Mouse (Mus musculus): Measurements from ENCODE around the gene Pcdh17.

DNA sequence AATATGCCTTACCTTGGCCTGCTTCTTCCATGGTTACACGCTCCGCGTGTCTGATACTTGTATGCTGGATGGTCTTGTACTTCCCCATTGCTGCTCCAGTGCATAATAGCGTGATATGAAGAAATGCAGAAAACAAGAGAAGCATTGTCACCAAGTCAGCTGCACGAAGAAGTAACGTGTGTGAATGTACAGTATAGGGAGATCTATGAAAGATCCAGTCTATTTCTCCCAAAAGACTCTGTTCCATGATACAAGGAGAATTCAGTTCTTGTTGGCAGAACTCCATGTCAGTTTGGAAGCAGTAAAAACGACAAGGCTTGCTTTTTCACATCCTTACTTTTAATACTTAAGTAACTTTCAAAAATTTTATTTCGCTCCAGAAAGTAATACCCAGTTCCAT lies 33.0 kb downstream of the Pcdh17 start:
- TF ChIP-seq CTCF (IDR thresholded peaks at IDR 0.05; ENCODE audit: insufficient read depth, low read depth, low read length) (no peak), POLR2A (IDR thresholded peaks at IDR 0.05; ENCODE audit: insufficient read depth, low read depth, low read length) (no peak)

Data from olfactory bulb, adult 2 months (tissue).